13 mouse cellular contexts compared by ENCODE assay signal in genomic region chr4:134476899-134477298, GRCm38 (mm10). TPM values are rescaled to one million over a fixed set of nuclear protein-coding genes. Genes with fewer than 3 reads are reported as not detected.
DNase-seq lines count a peak whose midpoint lies in the region; ATAC-seq and TF ChIP-seq lines count a peak whose summit lies in the region.
"Had no signal": no experiment of that assay in that cellular context is flagged by ENCODE, and none has a peak within 500 bp of the region (broad histone marks: within the 10 kb centered on the region; RNA-seq: fewer than 3 reads in every experiment).

No protein-coding gene starts in this region.

- H3K4me1 ChIP-seq in cerebellum, adult 2 months (ENCODE audit: control insufficient read depth, insufficient read depth, low read length), result peaks cover 15% of the 10 kb centered on the region
- H3K4me1 ChIP-seq in liver, adult 2 months (ENCODE audit: control insufficient read depth, insufficient read depth, low read length), result peaks cover 1% of the 10 kb centered on the region; the same call in 1 of the 2 replicates
- peaks cover 35% of the 10 kb centered on the region for H3K4me1 ChIP-seq in midbrain, embryonic 16.5 days (ENCODE audit: control insufficient read depth, insufficient read depth, low read length)
- H3K4me1 ChIP-seq in heart, embryonic 10.5 days, result no peaks in the 10 kb centered on the region
- H3K4me1 ChIP-seq: heart, embryonic 13.5 days; intestine, embryonic 15.5 days had no signal

- H3K4me2 ChIP-seq in midbrain, embryonic 16.5 days (ENCODE audit: low read length), result no peak overlapping the region
- H3K4me2 ChIP-seq: heart, embryonic 13.5 days; intestine, embryonic 15.5 days; neural tube, embryonic 12.5 days had no signal

- DNase-seq in cerebellum, adult 2 months, result peak; percentile 76 to 81
- peak; percentile 61 for DNase-seq in liver, adult 2 months (ENCODE audit: extremely low read depth, low read depth, low spot score)
- DNase-seq in liver, result no peak
- peak; percentile 63 to 70 for DNase-seq in cerebellum, postnatal 25 days
- DNase-seq in heart, embryonic 10.5 days (ENCODE audit: low spot score), result no peak
- DNase-seq: adrenal gland, adult 2 months had no signal

- no peak for TF ChIP-seq POLR2A in cerebellum, adult 2 months (IDR thresholded peaks at IDR 0.05; ENCODE audit: borderline replicate concordance, insufficient read depth, low read length)
- TF ChIP-seq POLR2A in liver, adult 2 months (IDR thresholded peaks at IDR 0.05; ENCODE audit: extremely low read depth, insufficient read depth, low read length), result no peak

- H3K4me3 ChIP-seq in cerebellum, adult 2 months (replicated peaks; ENCODE audit: insufficient read depth, low read depth, low read length), result no peak overlapping the region
- no peak overlapping the region for H3K4me3 ChIP-seq in liver, adult 2 months (ENCODE audit: insufficient read depth, low read depth, low read length)
- no peak overlapping the region for H3K4me3 ChIP-seq in midbrain, embryonic 16.5 days (ENCODE audit: low read depth, low read length)
- no peak overlapping the region for H3K4me3 ChIP-seq in heart, embryonic 10.5 days
- H3K4me3 ChIP-seq: heart, embryonic 13.5 days; intestine, embryonic 15.5 days; neural tube, embryonic 12.5 days had no signal

- no peaks in the 10 kb centered on the region for H3K27me3 ChIP-seq in cerebellum, adult 2 months (ENCODE audit: control insufficient read depth, insufficient read depth, low read length)
- no peaks in the 10 kb centered on the region for H3K27me3 ChIP-seq in liver, adult 2 months (ENCODE audit: control insufficient read depth, insufficient read depth, low read length)
- H3K27me3 ChIP-seq in midbrain, embryonic 16.5 days (ENCODE audit: control insufficient read depth, insufficient read depth, low read depth, low read length), result no peaks in the 10 kb centered on the region
- peaks cover 9% of the 10 kb centered on the region; the same call in 1 of the 2 replicates for H3K27me3 ChIP-seq in heart, embryonic 10.5 days (ENCODE audit: insufficient read depth, poor library complexity, severe bottlenecking)
- H3K27me3 ChIP-seq: intestine, embryonic 15.5 days; neural tube, embryonic 12.5 days had no signal

- no peak for ATAC-seq in cerebellum, adult (ENCODE audit: insufficient number of reproducible peaks, low FRiP score, low TSS enrichment)
- ATAC-seq in midbrain, embryonic 16.5 days, result no peak
- ATAC-seq in monocyte, adult 5-6 weeks (replicated peaks; ENCODE audit: insufficient number of reproducible peaks, low FRiP score, low TSS enrichment, poor library complexity, severe bottlenecking), result no peak

- no peak overlapping the region for H3K9ac ChIP-seq in liver, adult 2 months (ENCODE audit: low read depth, low read length)
- no peak overlapping the region for H3K9ac ChIP-seq in midbrain, embryonic 16.5 days (ENCODE audit: low read depth, low read length)
- H3K9ac ChIP-seq: heart, embryonic 13.5 days; intestine, embryonic 15.5 days; neural tube, embryonic 12.5 days had no signal

- H3K79me2 ChIP-seq in liver, adult 2 months (ENCODE audit: control insufficient read depth, insufficient read depth, low read length), result no peaks in the 10 kb centered on the region

- peak overlapping the region; percentile 12; the same call in 1 of the 2 replicates for H3K27ac ChIP-seq in cerebellum, adult 2 months (ENCODE audit: insufficient read depth, low read length)
- H3K27ac ChIP-seq in liver, adult 2 months (replicated peaks; ENCODE audit: insufficient read depth, low read depth, low read length), result no peak overlapping the region
- peak overlapping the region; percentile 66 for H3K27ac ChIP-seq in midbrain, embryonic 16.5 days (ENCODE audit: low read length)
- H3K27ac ChIP-seq in heart, embryonic 10.5 days, result no peak overlapping the region
- H3K27ac ChIP-seq: heart, embryonic 13.5 days; intestine, embryonic 15.5 days had no signal

- WGBS in cerebellum, adult 2 months, result 32% methylated on average over 8 of the region's 8 CpGs
- 78% methylated on average over 8 of the region's 8 CpGs for WGBS in liver, adult 2 months
- 89% methylated on average over 8 of the region's 8 CpGs for WGBS in midbrain, embryonic 16.5 days
- WGBS in heart, embryonic 10.5 days, result 92% methylated on average over 8 of the region's 8 CpGs

- no peaks in the 10 kb centered on the region for H3K9me3 ChIP-seq in midbrain, embryonic 16.5 days (replicated peaks; ENCODE audit: control insufficient read depth, low read length, poor library complexity, severe bottlenecking)
- no peaks in the 10 kb centered on the region for H3K9me3 ChIP-seq in heart, embryonic 10.5 days
- H3K9me3 ChIP-seq: heart, embryonic 13.5 days; intestine, embryonic 15.5 days; neural tube, embryonic 12.5 days had no signal

- no peaks in the 10 kb centered on the region for H3K36me3 ChIP-seq in liver, adult 2 months (ENCODE audit: control insufficient read depth, insufficient read depth, low read length)
- peaks cover 26% of the 10 kb centered on the region for H3K36me3 ChIP-seq in midbrain, embryonic 16.5 days (ENCODE audit: control insufficient read depth, insufficient read depth, low read length)
- H3K36me3 ChIP-seq in heart, embryonic 10.5 days, result peaks cover 43% of the 10 kb centered on the region

- no peak for TF ChIP-seq CTCF in cerebellum, adult 2 months (IDR thresholded peaks at IDR 0.05; ENCODE audit: borderline replicate concordance, insufficient read depth, low read depth, low read length)
- TF ChIP-seq CTCF in liver, adult 2 months (IDR thresholded peaks at IDR 0.05; ENCODE audit: low read depth, low read length), result no peak

RNA-seq across cellular contexts. Expression of gene Stmn1, which starts 8.8 kb away (rescaled TPM):
- polyA plus RNA-seq in cerebellum, adult 2 months (2012; rRNA removed), result 361 and 454 TPM in 2 replicates
- 4.4 and 12.8 TPM in 2 replicates for total RNA-seq in liver, adult 2 months (2014; rRNA removed)
- polyA plus RNA-seq in liver, adult 2 months (2012; rRNA removed), result 0.49 and 2.8 TPM in 2 replicates
- 7,758 and 8,549 TPM in 2 replicates for polyA plus RNA-seq in midbrain, embryonic 16.5 days (2015; fragmentation: Nextera tagmentation; extraction: Ambion mirVana)
- 838 and 1,170 TPM in 2 replicates for polyA plus RNA-seq in heart, embryonic 10.5 days (2016; fragmentation: Nextera tagmentation; extraction: Ambion mirVana)
- total RNA-seq in monocyte, adult 5-6 weeks (2017), result 17.1 to 48.5 TPM (median 25.0 TPM) in 3 replicates

RNA-seq across cellular contexts. Expression of gene Paqr7, which starts 19.6 kb away (rescaled TPM):
- polyA plus RNA-seq in cerebellum, adult 2 months (2012; rRNA removed), result 86.0 and 99.2 TPM in 2 replicates
- total RNA-seq in liver, adult 2 months (2014; rRNA removed), result 18.7 and 20.3 TPM in 2 replicates
- 46.1 and 58.5 TPM in 2 replicates for polyA plus RNA-seq in liver, adult 2 months (2012; rRNA removed)
- 27.2 and 36.2 TPM in 2 replicates for polyA plus RNA-seq in midbrain, embryonic 16.5 days (2015; fragmentation: Nextera tagmentation; extraction: Ambion mirVana)
- 7.8 and 14.5 TPM in 2 replicates for polyA plus RNA-seq in heart, embryonic 10.5 days (2016; fragmentation: Nextera tagmentation; extraction: Ambion mirVana)
- 2.3 to 9.8 TPM (median 5.0 TPM) in 3 replicates for total RNA-seq in monocyte, adult 5-6 weeks (2017)

RNA-seq across cellular contexts. Expression of gene Aunip, which starts 33.9 kb away (rescaled TPM):
- 0.24 and 0.65 TPM in 2 replicates for polyA plus RNA-seq in cerebellum, adult 2 months (2012; rRNA removed)
- 0.09 and 0.34 TPM in 2 replicates for total RNA-seq in liver, adult 2 months (2014; rRNA removed)
- polyA plus RNA-seq in liver, adult 2 months (2012; rRNA removed), result not detected in 2 replicates
- 1.3 and 1.7 TPM in 2 replicates for polyA plus RNA-seq in midbrain, embryonic 16.5 days (2015; fragmentation: Nextera tagmentation; extraction: Ambion mirVana)
- polyA plus RNA-seq in heart, embryonic 10.5 days (2016; fragmentation: Nextera tagmentation; extraction: Ambion mirVana), result 16.1 and 17.2 TPM in 2 replicates
- total RNA-seq in monocyte, adult 5-6 weeks (2017), result not detected in 3 replicates
- total RNA-seq: gastrocnemius, adult 18-20 months had no signal

RNA-seq across cellular contexts. Expression of gene Mtfr1l, which starts 58.3 kb away (rescaled TPM):
- polyA plus RNA-seq in cerebellum, adult 2 months (2012; rRNA removed), result 146 and 148 TPM in 2 replicates
- 50.9 and 55.1 TPM in 2 replicates for total RNA-seq in liver, adult 2 months (2014; rRNA removed)
- 80.1 and 96.7 TPM in 2 replicates for polyA plus RNA-seq in liver, adult 2 months (2012; rRNA removed)
- polyA plus RNA-seq in midbrain, embryonic 16.5 days (2015; fragmentation: Nextera tagmentation; extraction: Ambion mirVana), result 169 and 175 TPM in 2 replicates
- 155 and 166 TPM in 2 replicates for polyA plus RNA-seq in heart, embryonic 10.5 days (2016; fragmentation: Nextera tagmentation; extraction: Ambion mirVana)
- 35.4 to 39.0 TPM (median 37.6 TPM) in 3 replicates for total RNA-seq in monocyte, adult 5-6 weeks (2017)

Comparison
In these comparisons a context has a peak if more than half of its experiments do, and no peak if none do; other contexts are left out.
1. DNase-seq: peak in cerebellum, adult 2 months (2 of 2), liver, adult 2 months (single experiment) and cerebellum, postnatal 25 days (2 of 2); none in liver (single experiment) and heart, embryonic 10.5 days (single experiment).
2. H3K27ac ChIP-seq: peak in cerebellum, adult 2 months (single experiment) and midbrain, embryonic 16.5 days (single experiment); none in liver, adult 2 months (single experiment) and heart, embryonic 10.5 days (single experiment).
3. RNA of gene Stmn1, which starts 8.8 kb away (polyA plus RNA-seq): 7,758 to 8,549 TPM in midbrain, embryonic 16.5 days, 838 to 1,170 TPM in heart, embryonic 10.5 days and 361 to 454 TPM in cerebellum, adult 2 months; 0.49 to 2.8 TPM in liver, adult 2 months; every median in the first group is over 10 times any median in the second.